Mouse (Mus musculus) R1 (cell line): ENCODE results near the gene Wdfy1.

Experiments
- DNase-seq: peaks from one replicate; pipeline ENCODE4 v3.0.0-alpha.2; 2018; ENCODE audit warnings: low read depth, low spot score

The Wdfy1 gene

GRCm38 (mm10) chr1:79657411-79657810 lies 118.5 kb downstream of the Wdfy1 start:
- no peak for DNase-seq

GRCm38 (mm10) chr1:79655819-79656555 lies 120.0 kb downstream of the Wdfy1 start:
- DNase-seq, result no peak

- DNase-seq, result no peak
Measured at GRCm38 (mm10) chr1:79654948-79655347, 121.0 kb downstream of the Wdfy1 start.
